Mouse (Mus musculus) hindbrain, embryonic 14.5 days (tissue): ENCODE measurements around the gene Rhof. TPM values are rescaled to one million over a fixed set of nuclear protein-coding genes. Genes with fewer than 3 reads are reported as not detected.
A peak's percentile ranks its signal among the peaks of the same experiment; 100 is the strongest.

Experiments
- ATAC-seq: fragments of 200-750 bp; cut with Nextera tagmentation; 2 replicates; pipeline ENCODE4 v1.8.0; 2017; ENCODE audit warnings: moderate number of reproducible peaks, mild to moderate bottlenecking, moderate TSS enrichment, moderate library complexity; ENCODE audit not compliant: low FRiP score
- DNase-seq: peaks from one replicate; pipeline ENCODE4 v3.0.0-alpha.2; 2015; ENCODE audit warnings: low spot score
- H3K27ac ChIP-seq: fragments of 300-500 bp; sonication (generic); 2 replicates; pipeline ENCODE4 v1.5.1; 2014; ENCODE audit warnings: mild to moderate bottlenecking, moderate library complexity
- H3K27me3 ChIP-seq: fragments of 300-500 bp; sonication (generic); 2 replicates; pipeline ENCODE4 v1.6.1; 2014; ENCODE audit warnings: mild to moderate bottlenecking, low read length, mixed read lengths; ENCODE audit not compliant: control insufficient read depth, insufficient read depth
- H3K36me3 ChIP-seq: fragments of 300-500 bp; sonication (generic); replicated peaks from 2 replicates; pipeline ENCODE4 v1.6.1; 2014; ENCODE audit not compliant: control insufficient read depth, insufficient read depth
- H3K4me1 ChIP-seq: fragments of 300-500 bp; sonication (generic); replicated peaks from 2 replicates; pipeline ENCODE4 v1.6.1; 2014; ENCODE audit warnings: antibody characterized with exemption, low read length, mixed read lengths; ENCODE audit not compliant: control insufficient read depth, insufficient read depth
- H3K4me2 ChIP-seq: fragments of 300-500 bp; sonication (generic); replicated peaks from 2 replicates; pipeline ENCODE4 v1.6.1; 2014; ENCODE audit warnings: mild to moderate bottlenecking, moderate library complexity
- H3K4me3 ChIP-seq: fragments of 300-500 bp; sonication (generic); replicated peaks from 2 replicates; pipeline ENCODE4 v1.5.1; 2014; ENCODE audit warnings: mild to moderate bottlenecking, low read length
- H3K9ac ChIP-seq: fragments of 300-500 bp; sonication (generic); 2 replicates; pipeline ENCODE4 v1.6.1; 2014
- H3K9me3 ChIP-seq: fragments of 300-500 bp; sonication (generic); 2 replicates; pipeline ENCODE4 v1.6.1; 2016; ENCODE audit warnings: low read length; ENCODE audit not compliant: control insufficient read depth
- WGBS: fragments of 180-500 bp; shearing (Covaris S2); extraction: QIAGEN DNeasy Blood & Tissue Kit; methylation state at CpG from one replicate; pipeline ENCODE4 v1.1.7; 2014; 5-methylcytosine and 5-hydroxymethylcytosine counted together
- polyA plus RNA-seq: library from polyadenylated mRNA; unstranded; fragments of >200 nt; fragmentation: Nextera tagmentation; extraction: Ambion mirVana; gene quantifications from 2 replicates; pipeline ENCODE4 v1.2.1, GENCODE M21; 2014

Rhof gene
- polyA plus RNA-seq, 1 experiment from 2014 or later, result 13.0 TPM

GRCm38 (mm10) chr5:123103556-123103955, 28.9 kb downstream of the Rhof start:
- Histone ChIP-seq H3K4me3 (no peak overlapping the region), H3K27me3 (no peaks in the 10 kb centered on the region), H3K9me3 (no peaks in the 10 kb centered on the region), H3K4me2 (no peak overlapping the region), H3K36me3 (peaks cover 17% of the 10 kb centered on the region; the same call in 1 of the 2 replicates), H3K27ac (no peak overlapping the region), H3K4me1 (no peaks in the 10 kb centered on the region), H3K9ac (no peak overlapping the region)
- WGBS, result 71% methylated on average over 8 of the region's 8 CpGs
- DNase-seq (no peak), ATAC-seq (no peak)

- Histone ChIP-seq H3K4me1 (no peaks in the 10 kb centered on the region), H3K9me3 (no peaks in the 10 kb centered on the region), H3K27me3 (no peaks in the 10 kb centered on the region), H3K4me3 (no peak overlapping the region), H3K4me2 (no peak overlapping the region), H3K27ac (no peak overlapping the region), H3K9ac (no peak overlapping the region), H3K36me3 (peaks cover 17% of the 10 kb centered on the region; the same call in 1 of the 2 replicates)
- DNase-seq (no peak), ATAC-seq (no peak)
- 64% methylated on average over 7 of the region's 7 CpGs for WGBS
Measured at GRCm38 (mm10) chr5:123102376-123102775, 30.1 kb downstream of the Rhof start.

DNA sequence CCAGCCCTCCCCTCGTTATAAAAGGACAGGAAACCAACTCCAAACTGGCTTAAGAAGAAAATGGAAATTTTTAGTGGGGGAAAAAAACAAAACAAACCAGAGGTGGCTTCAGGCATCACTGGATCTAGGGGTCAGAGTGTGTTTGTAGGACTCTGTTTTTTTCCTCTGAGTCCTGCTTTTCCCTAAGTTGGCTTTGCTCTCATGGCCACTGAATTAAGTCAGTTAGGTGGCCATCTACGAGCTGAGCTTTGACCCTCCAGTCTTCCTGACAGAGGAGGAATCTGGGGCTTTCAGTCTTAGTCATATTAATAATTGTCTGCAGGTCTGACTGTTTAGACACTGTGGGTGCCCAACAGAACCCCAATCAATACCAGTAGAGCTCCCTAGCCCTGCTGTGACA, 34.0 kb downstream of the Rhof start:
- no peak overlapping the region for H3K4me2 ChIP-seq
- no peak overlapping the region for H3K27ac ChIP-seq
- DNase-seq (no peak), ATAC-seq (no peak)
- H3K9me3 ChIP-seq, result no peaks in the 10 kb centered on the region
- no peak overlapping the region for H3K4me3 ChIP-seq
- no peak overlapping the region for H3K9ac ChIP-seq
- no peaks in the 10 kb centered on the region for H3K4me1 ChIP-seq
- H3K27me3 ChIP-seq, result no peaks in the 10 kb centered on the region
- WGBS, result 74% methylated on average over 2 of the region's 2 CpGs
- peaks cover 10% of the 10 kb centered on the region; the same call in 1 of the 2 replicates for H3K36me3 ChIP-seq

DNA sequence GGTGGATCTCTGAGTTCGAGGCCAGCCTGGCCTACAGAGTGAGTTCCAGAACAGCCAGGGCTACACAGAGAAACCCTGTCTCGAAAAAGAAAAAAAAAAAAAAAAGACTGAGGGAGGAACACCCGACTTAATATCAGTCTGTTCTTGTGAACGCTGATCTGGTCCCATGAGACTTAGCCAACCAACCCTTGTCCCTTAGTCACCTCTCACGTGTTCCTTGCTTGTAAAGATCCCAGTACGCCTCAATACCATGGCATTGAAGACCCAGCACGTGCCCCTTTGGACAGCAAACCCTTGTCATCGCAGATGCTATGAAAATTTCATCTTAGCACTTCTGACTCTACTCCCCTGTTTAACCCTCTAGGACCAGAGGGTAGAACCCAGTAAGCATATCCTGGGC, 36.2 kb downstream of the Rhof start:
- H3K9ac ChIP-seq, result no peak overlapping the region
- no peak overlapping the region for H3K4me3 ChIP-seq
- peaks cover 10% of the 10 kb centered on the region; the same call in 1 of the 2 replicates for H3K36me3 ChIP-seq
- DNase-seq (no peak), ATAC-seq (no peak)
- H3K4me1 ChIP-seq, result no peaks in the 10 kb centered on the region
- no peaks in the 10 kb centered on the region for H3K27me3 ChIP-seq
- 86% methylated on average over 8 of the region's 8 CpGs for WGBS
- no peak overlapping the region for H3K27ac ChIP-seq
- H3K4me2 ChIP-seq, result no peak overlapping the region
- no peaks in the 10 kb centered on the region for H3K9me3 ChIP-seq

- Histone ChIP-seq H3K36me3 (0 out of 2 replicates have a peak, but pooled peaks cover 3% of the 10 kb centered on the region), H3K4me1 (no peaks in the 10 kb centered on the region), H3K27me3 (no peaks in the 10 kb centered on the region), H3K27ac (no peak overlapping the region), H3K4me2 (no peak overlapping the region), H3K9me3 (no peaks in the 10 kb centered on the region), H3K9ac (no peak overlapping the region), H3K4me3 (no peak overlapping the region)
- WGBS, result 73% methylated on average over 25 of the region's 25 CpGs
- ATAC-seq (no peak), DNase-seq (peak; percentile 49)
Measured at GRCm38 (mm10) chr5:123094238-123094991, 38.1 kb downstream of the Rhof start.

- Histone ChIP-seq H3K27me3 (no peaks in the 10 kb centered on the region), H3K4me3 (no peak overlapping the region), H3K9ac (no peak overlapping the region), H3K9me3 (no peaks in the 10 kb centered on the region), H3K4me2 (no peak overlapping the region), H3K27ac (no peak overlapping the region), H3K36me3 (no peaks in the 10 kb centered on the region), H3K4me1 (no peaks in the 10 kb centered on the region)
- ATAC-seq (no peak), DNase-seq (no peak)
- 74% methylated on average over 14 of the region's 14 CpGs for WGBS
Measured at GRCm38 (mm10) chr5:123093077-123093633, 39.3 kb downstream of the Rhof start.

DNA sequence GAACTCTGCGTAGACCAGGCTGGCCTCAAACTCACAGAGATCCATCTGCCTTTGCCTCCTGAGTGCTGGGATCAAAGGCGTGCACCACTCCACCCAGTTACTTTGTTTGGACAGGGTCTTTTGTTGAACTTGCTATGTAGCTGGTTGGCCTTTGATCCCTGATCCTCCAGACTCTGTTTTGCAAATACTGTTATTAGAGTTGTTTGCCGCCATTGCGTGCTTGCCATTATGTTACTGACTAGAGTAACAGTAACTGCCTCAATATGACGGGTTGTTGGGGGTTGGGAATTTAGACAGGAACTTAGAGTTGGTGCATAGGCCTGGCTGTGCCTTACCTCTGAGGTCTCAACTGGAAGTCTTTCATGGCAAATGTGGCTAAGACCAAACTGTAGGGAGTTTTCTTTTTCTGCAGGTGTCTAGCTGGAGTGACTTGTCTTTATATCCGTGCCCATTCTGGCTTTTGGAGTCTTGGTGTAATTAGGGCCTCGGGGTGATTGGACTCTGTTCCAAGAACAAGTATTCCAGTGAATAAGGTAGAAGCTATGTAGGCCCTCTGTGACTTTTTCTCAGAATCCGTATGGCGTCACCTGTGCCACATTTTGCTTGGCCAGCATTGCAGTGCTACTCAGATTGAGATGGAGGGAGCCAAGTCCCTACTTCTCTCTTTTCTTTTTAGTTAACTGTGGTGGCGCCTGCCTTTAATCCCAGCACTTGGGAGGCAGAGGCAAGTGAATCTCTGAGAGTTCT, 41.8 kb downstream of the Rhof start:
- Histone ChIP-seq H3K4me3 (no peak overlapping the region), H3K9ac (no peak overlapping the region), H3K27ac (no peak overlapping the region), H3K4me2 (no peak overlapping the region), H3K36me3 (no peaks in the 10 kb centered on the region), H3K4me1 (no peaks in the 10 kb centered on the region), H3K27me3 (no peaks in the 10 kb centered on the region), H3K9me3 (no peaks in the 10 kb centered on the region)
- DNase-seq, result no peak
- WGBS, result 83% methylated on average over 10 of the region's 10 CpGs
- ATAC-seq, result no peak

- H3K4me1 ChIP-seq, result no peaks in the 10 kb centered on the region
- H3K9me3 ChIP-seq, result no peaks in the 10 kb centered on the region
- no peak overlapping the region for H3K4me2 ChIP-seq
- H3K9ac ChIP-seq, result no peak overlapping the region
- 92% methylated on average over 4 of the region's 4 CpGs for WGBS
- no peak overlapping the region for H3K27ac ChIP-seq
- ATAC-seq (no peak), DNase-seq (no peak)
- H3K36me3 ChIP-seq, result no peaks in the 10 kb centered on the region
- H3K27me3 ChIP-seq, result no peaks in the 10 kb centered on the region
- H3K4me3 ChIP-seq, result no peak overlapping the region
Measured at GRCm38 (mm10) chr5:123088784-123089183, 43.7 kb downstream of the Rhof start.

DNA sequence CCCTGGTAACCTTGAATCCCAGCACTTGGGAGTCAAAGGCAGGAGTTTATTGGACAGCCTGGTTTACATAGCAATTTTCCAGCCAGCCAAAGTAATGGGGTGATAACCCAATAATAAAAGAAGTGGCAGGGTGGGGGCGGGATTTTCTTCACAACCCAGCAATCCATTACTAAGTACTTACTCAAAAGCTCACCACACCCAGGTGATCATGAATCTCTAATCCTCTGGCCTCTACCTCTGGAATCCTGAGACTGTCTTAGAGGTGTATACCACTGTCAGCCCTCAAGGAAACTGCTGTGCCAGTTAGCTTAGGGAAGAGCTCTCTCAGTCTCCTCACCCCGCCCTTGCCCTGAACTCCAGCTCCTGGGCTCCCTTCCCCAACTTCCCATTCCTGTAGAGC, 46.0 kb downstream of the Rhof start:
- H3K4me2 ChIP-seq, result no peak overlapping the region
- ATAC-seq (no peak), DNase-seq (no peak)
- H3K36me3 ChIP-seq, result no peaks in the 10 kb centered on the region
- no peak overlapping the region for H3K9ac ChIP-seq
- H3K4me3 ChIP-seq, result no peak overlapping the region
- no peaks in the 10 kb centered on the region for H3K27me3 ChIP-seq
- no peak overlapping the region for H3K27ac ChIP-seq
- 89% methylated on average over 2 of the region's 2 CpGs for WGBS
- no peaks in the 10 kb centered on the region for H3K4me1 ChIP-seq
- H3K9me3 ChIP-seq, result no peaks in the 10 kb centered on the region
